Mouse (Mus musculus): ENCODE measurements at regions not wholly inside any gene's neighbourhood (a gene's known extent, or its start where the extent isn't known, plus 50 kb on each side); places are given as distances from the start of the nearest gene placed in this dataset.

GRCm38 (mm10) chr2:50875072-50875471 lies 273.8 kb downstream of the Rnd3 start:
- TF ChIP-seq CTCF (IDR thresholded peaks at IDR 0.05), result no peak
- TF ChIP-seq EP300 (IDR thresholded peaks at IDR 0.05), result no peak

Measured in lung, postnatal 0 days (tissue).